Mouse (Mus musculus): Measurements from ENCODE around the gene Sept3.

DNA sequence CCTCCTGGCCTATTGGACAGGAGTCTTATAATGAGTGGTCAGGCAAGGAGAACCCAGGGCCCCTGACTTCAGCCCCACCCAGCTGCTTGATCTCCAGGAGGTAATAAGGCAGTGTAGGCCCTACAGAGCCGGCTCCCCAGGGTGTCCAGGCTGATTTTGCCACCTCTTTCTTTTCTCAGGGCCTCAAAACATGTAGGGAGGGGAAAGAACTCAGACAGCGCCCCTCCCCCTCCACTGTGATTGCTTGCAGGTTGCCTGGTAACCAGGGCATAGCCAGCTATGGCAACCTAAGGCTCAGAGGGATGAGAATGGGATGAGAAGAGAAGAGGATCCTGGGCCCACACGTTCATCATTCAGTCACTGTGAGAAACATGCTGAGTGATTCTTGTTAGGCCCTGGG is 6.5 kb upstream of the Sept3 start:
- peak; percentile 47; the same call in 1 of the 2 replicates for TF ChIP-seq POLR2A (IDR thresholded peaks at IDR 0.05; ENCODE audit: control insufficient read depth, low read depth, low read length)
- no peak for TF ChIP-seq CTCF (IDR thresholded peaks at IDR 0.05; ENCODE audit: control insufficient read depth, insufficient read depth, insufficient replicate concordance, low read depth, low read length)

Measured in testis, adult 2 months (tissue).